In genomic region chr17:57010911-57011235, GRCm38 (mm10) we compare ENCODE assay signal across 8 mouse cellular contexts. TPM values are rescaled to one million over a fixed set of nuclear protein-coding genes. Genes with fewer than 3 reads are reported as not detected.
DNase-seq lines count a peak whose midpoint lies in the region; ATAC-seq and TF ChIP-seq lines count a peak whose summit lies in the region.

No protein-coding gene starts in this region.

- WGBS in forebrain, embryonic 14.5 days = under 1% methylated on average over 19 of the region's 19 CpGs
- WGBS in liver, embryonic 16.5 days (ENCODE audit: insufficient replicate concordance) = 0% methylated on average over 19 of the region's 19 CpGs

- peaks cover 31 to 37% of the 10 kb centered on the region in 2 experiments for H3K36me3 ChIP-seq in CH12.LX (replicated peaks in 1 of 2; ENCODE audit: control insufficient read depth in 1 of 2, insufficient read depth in 1 of 2, low read length in 1 of 2)
- peaks cover 35% of the 10 kb centered on the region for H3K36me3 ChIP-seq in forebrain, embryonic 14.5 days (ENCODE audit: control insufficient read depth, insufficient read depth, low read length)
- H3K36me3 ChIP-seq in liver, embryonic 16.5 days (ENCODE audit: control insufficient read depth, insufficient read depth) = peaks cover 22% of the 10 kb centered on the region

- peak; percentile 47 for ATAC-seq in forebrain, embryonic 14.5 days
- ATAC-seq in liver, embryonic 16.5 days (ENCODE audit: low read depth) = peak; percentile 48

- in situ Hi-C loops in CH12.LX (cut with MboI; ENCODE audit: low pct_ligation_motif_present, low pct_unique_long_range_greater_than_20kb, low sequenced_read_pairs) = no loop called here

- peaks cover 7 to 18% of the 10 kb centered on the region in 2 experiments for H3K4me1 ChIP-seq in CH12.LX (ENCODE audit: control insufficient read depth in 1 of 2, insufficient read depth in 2 of 2)
- peaks cover 11% of the 10 kb centered on the region; the same call in 1 of the 2 replicates for H3K4me1 ChIP-seq in forebrain, embryonic 14.5 days (ENCODE audit: control insufficient read depth, insufficient read depth, low read length)
- H3K4me1 ChIP-seq in liver, embryonic 16.5 days (ENCODE audit: control insufficient read depth, low read depth, low read length) = peaks cover 21% of the 10 kb centered on the region

- TF ChIP-seq RAD21 in CH12.LX (IDR thresholded peaks at IDR 0.05; ENCODE audit: low read depth, low read length) = no peak

- no peak for TF ChIP-seq EP300 in CH12.LX (IDR thresholded peaks at IDR 0.05; ENCODE audit: low read length)

- H3K27ac ChIP-seq in CH12.LX (ENCODE audit: insufficient read depth, low read depth) = peak overlapping the region; percentile 36
- peak overlapping the region; percentile 44; the same call in 1 of the 2 replicates for H3K27ac ChIP-seq in forebrain, embryonic 14.5 days (ENCODE audit: low read depth, low read length)
- H3K27ac ChIP-seq in liver, embryonic 16.5 days (ENCODE audit: low read length) = peak overlapping the region; percentile 73

- H3K4me3 ChIP-seq in CH12.LX (replicated peaks in 1 of 3; ENCODE audit: low read depth in 2 of 3, low read length in 2 of 3, poor library complexity in 1 of 3) = peak overlapping the region; percentile 66 to 81 (median 73)
- H3K4me3 ChIP-seq in forebrain, embryonic 14.5 days (ENCODE audit: low read depth, low read length) = peak overlapping the region; percentile 68
- H3K4me3 ChIP-seq in liver, embryonic 16.5 days (ENCODE audit: low read depth, low read length) = peak overlapping the region; percentile 68

- peaks cover 16% of the 10 kb centered on the region for H3K79me2 ChIP-seq in CH12.LX (replicated peaks; ENCODE audit: control insufficient read depth, extremely low read depth, insufficient read depth, poor library complexity, severe bottlenecking)

- H3K27me3 ChIP-seq in CH12.LX (replicated peaks) = no peaks in the 10 kb centered on the region
- no peaks in the 10 kb centered on the region for H3K27me3 ChIP-seq in forebrain, embryonic 14.5 days (replicated peaks; ENCODE audit: control insufficient read depth, insufficient read depth, low read length)
- H3K27me3 ChIP-seq in liver, embryonic 16.5 days (ENCODE audit: control insufficient read depth, insufficient read depth, low read depth, low read length) = no peaks in the 10 kb centered on the region

- H3K4me2 ChIP-seq in CH12.LX (ENCODE audit: insufficient read depth, low read depth, poor library complexity, severe bottlenecking) = peak overlapping the region; percentile 92; the same call in 1 of the 2 replicates
- peak overlapping the region; percentile 94 for H3K4me2 ChIP-seq in forebrain, embryonic 14.5 days (ENCODE audit: low read length)
- H3K4me2 ChIP-seq in liver, embryonic 16.5 days (ENCODE audit: low read depth, low read length) = peak overlapping the region; percentile 82

- no peak for TF ChIP-seq CTCF in CH12.LX (conservative IDR thresholded peaks at IDR 0.05 in 1 of 2, IDR thresholded peaks at IDR 0.05 in 1 of 2; ENCODE audit: low read depth in 2 of 2, low read length in 2 of 2)

- dilution Hi-C loops in CH12.LX (cut with MboI; ENCODE audit: extremely low pct_ligation_motif_present, extremely low pct_unique_long_range_greater_than_20kb, low sequenced_read_pairs) = no loop called here

- TF ChIP-seq POLR2A in CH12.LX (IDR thresholded peaks at IDR 0.05; ENCODE audit: low read depth, low read length) = no peak

- H3K9me3 ChIP-seq in CH12.LX (replicated peaks; ENCODE audit: low read length) = no peaks in the 10 kb centered on the region
- no peaks in the 10 kb centered on the region for H3K9me3 ChIP-seq in forebrain, embryonic 14.5 days (replicated peaks; ENCODE audit: control insufficient read depth, low read length)
- H3K9me3 ChIP-seq in liver, embryonic 16.5 days (replicated peaks; ENCODE audit: control insufficient read depth, low read length) = no peaks in the 10 kb centered on the region

- peak; percentile 37 for DNase-seq in gastrocnemius, postnatal 14 days
- DNase-seq in gastrocnemius, adult 8-10 months (ENCODE audit: low spot score in 2 of 2) = no peak
- DNase-seq in CH12.LX (ENCODE audit: extremely low read depth) = no peak
- DNase-seq in forebrain, embryonic 14.5 days (ENCODE audit: low spot score) = no peak
- DNase-seq in adrenal gland, adult 8-10 months = no peak
- no peak for DNase-seq in spleen, adult 18-20 months
- no peak for DNase-seq in frontal cortex, postnatal 36 days (ENCODE audit: low spot score in 2 of 2)

- H3K9ac ChIP-seq in CH12.LX (ENCODE audit: insufficient read depth, low read depth) = peak overlapping the region; percentile 76
- H3K9ac ChIP-seq in forebrain, embryonic 14.5 days (ENCODE audit: low read length) = peak overlapping the region; percentile 81
- peak overlapping the region; percentile 84 for H3K9ac ChIP-seq in liver, embryonic 16.5 days (ENCODE audit: low read depth, low read length)

- intact Hi-C loops in gastrocnemius, postnatal 14 days (cut with DNase I; ENCODE audit: low total_unique reads) = no loop called here

TF ChIP-seq in CH12.LX, 34 proteins besides CTCF, POLR2A, EP300 and RAD21:
- TF ChIP-seq SIN3A (IDR thresholded peaks at IDR 0.05; ENCODE audit: low read length) = no peak
- no peak for TF ChIP-seq MYC (IDR thresholded peaks at IDR 0.05; ENCODE audit: low read depth, low read length)
- TF ChIP-seq NRF1 (IDR thresholded peaks at IDR 0.05; ENCODE audit: low read depth, low read length) = no peak
- TF ChIP-seq POLR2AphosphoS2 (IDR thresholded peaks at IDR 0.05; ENCODE audit: low read depth, low read length) = no peak
- no peak for TF ChIP-seq CHD1 (IDR thresholded peaks at IDR 0.05; ENCODE audit: low read depth, low read length)
- no peak for TF ChIP-seq ETS1 (conservative IDR thresholded peaks at IDR 0.05; ENCODE audit: low read depth, low read length)
- TF ChIP-seq MEF2A (IDR thresholded peaks at IDR 0.05; ENCODE audit: borderline replicate concordance, low read depth, low read length) = no peak
- TF ChIP-seq ZMIZ1 (IDR thresholded peaks at IDR 0.05; ENCODE audit: low read depth, low read length) = no peak
- TF ChIP-seq TCF12 (IDR thresholded peaks at IDR 0.05; ENCODE audit: low read depth, low read length) = no peak

RNA-seq across cellular contexts. Expression of gene Gtf2f1, which starts 0.2 kb away (rescaled TPM):
- 10 to 100 TPM; 20.6 to 23.6 TPM for total RNA-seq in gastrocnemius, postnatal 14 days (2021)
- 10 to 100 TPM; 13.3 to 17.5 (median 15.5) TPM for total RNA-seq in gastrocnemius, adult 8-10 months (2022)
- total RNA-seq in CH12.LX (2012; rRNA removed) = 80.4 and 97.6 TPM in 2 replicates
- 50.5 and 54.2 TPM in 2 replicates for total RNA-seq in CH12.LX (2014; rRNA removed)
- 109 and 148 TPM in 2 replicates for polyA plus RNA-seq in CH12.LX (2012; ENCODE audit: insufficient read length, low read depth)
- 70.7 and 78.9 TPM in 2 replicates for polyA plus RNA-seq in forebrain, embryonic 14.5 days (2014; fragmentation: Nextera tagmentation; extraction: Ambion mirVana)
- polyA plus RNA-seq in liver, embryonic 16.5 days (2015; fragmentation: Nextera tagmentation; extraction: Ambion mirVana) = 45.4 and 47.0 TPM in 2 replicates
- total RNA-seq in adrenal gland, adult 8-10 months (2022) = 10 to 100 TPM; 45.6 to 68.2 (median 54.2) TPM

RNA-seq across cellular contexts. Expression of gene Gm17949, which starts 0.4 kb away (rescaled TPM):
- total RNA-seq in gastrocnemius, postnatal 14 days (2021) = not detected
- total RNA-seq in gastrocnemius, adult 8-10 months (2022) = under 1 TPM in 1 of 4 experiments, not detected in 3; 0.27 TPM
- total RNA-seq in CH12.LX (2012; rRNA removed) (0.13 TPM in 1 of 2 replicates, not detected in the other), CH12.LX (2014; rRNA removed) (not detected in 2 replicates)
- not detected in 2 replicates for polyA plus RNA-seq in CH12.LX (2012; ENCODE audit: insufficient read length, low read depth)
- 0.14 and 0.37 TPM in 2 replicates for polyA plus RNA-seq in forebrain, embryonic 14.5 days (2014; fragmentation: Nextera tagmentation; extraction: Ambion mirVana)
- 0.13 and 0.21 TPM in 2 replicates for polyA plus RNA-seq in liver, embryonic 16.5 days (2015; fragmentation: Nextera tagmentation; extraction: Ambion mirVana)
- under 1 TPM; 0.29 to 0.80 (median 0.45) TPM for total RNA-seq in adrenal gland, adult 8-10 months (2022)

RNA-seq across cellular contexts. Expression of gene Pspn, which starts 11.1 kb away (rescaled TPM):
- not detected for total RNA-seq in gastrocnemius, postnatal 14 days (2021)
- total RNA-seq in gastrocnemius, adult 8-10 months (2022) = not detected
- total RNA-seq in CH12.LX (2012; rRNA removed) (0.34 TPM in 1 of 2 replicates, not detected in the other), CH12.LX (2014; rRNA removed) (not detected in 2 replicates)
- polyA plus RNA-seq in CH12.LX (2012; ENCODE audit: insufficient read length, low read depth) = 0.69 TPM in 1 of 2 replicates, not detected in the other
- 0.70 TPM in 2 replicates for polyA plus RNA-seq in forebrain, embryonic 14.5 days (2014; fragmentation: Nextera tagmentation; extraction: Ambion mirVana)
- polyA plus RNA-seq in liver, embryonic 16.5 days (2015; fragmentation: Nextera tagmentation; extraction: Ambion mirVana) = not detected in 2 replicates
- 1 to 10 TPM in 2 of 4 experiments, not detected in 2; 2.1 to 2.8 TPM for total RNA-seq in adrenal gland, adult 8-10 months (2022)

RNA-seq across cellular contexts. Expression of gene Alkbh7, which starts 13.7 kb away (rescaled TPM):
- total RNA-seq in gastrocnemius, postnatal 14 days (2021) = 10 to 100 TPM; 23.3 to 25.2 TPM
- total RNA-seq in gastrocnemius, adult 8-10 months (2022) = 10 to 100 TPM; 20.2 to 27.1 (median 21.9) TPM
- total RNA-seq in CH12.LX (2012; rRNA removed) (40.0 and 51.8 TPM in 2 replicates), CH12.LX (2014; rRNA removed) (32.6 and 35.4 TPM in 2 replicates)
- polyA plus RNA-seq in CH12.LX (2012; ENCODE audit: insufficient read length, low read depth) = 21.2 and 21.8 TPM in 2 replicates
- 41.9 and 44.8 TPM in 2 replicates for polyA plus RNA-seq in forebrain, embryonic 14.5 days (2014; fragmentation: Nextera tagmentation; extraction: Ambion mirVana)
- polyA plus RNA-seq in liver, embryonic 16.5 days (2015; fragmentation: Nextera tagmentation; extraction: Ambion mirVana) = 15.9 and 19.6 TPM in 2 replicates
- total RNA-seq in adrenal gland, adult 8-10 months (2022) = 10 to 100 TPM; 69.8 to 87.3 (median 77.2) TPM

RNA-seq across cellular contexts. Expression of gene Khsrp, which starts 20.4 kb away (rescaled TPM):
- 10 to 100 TPM; 31.9 to 36.4 TPM for total RNA-seq in gastrocnemius, postnatal 14 days (2021)
- 10 to 100 TPM; 23.3 to 29.9 (median 27.2) TPM for total RNA-seq in gastrocnemius, adult 8-10 months (2022)
- total RNA-seq in CH12.LX (2012; rRNA removed) (98.7 and 102 TPM in 2 replicates), CH12.LX (2014; rRNA removed) (23.5 and 25.1 TPM in 2 replicates)
- 97.5 and 106 TPM in 2 replicates for polyA plus RNA-seq in CH12.LX (2012; ENCODE audit: insufficient read length, low read depth)
- 24.6 and 26.0 TPM in 2 replicates for polyA plus RNA-seq in forebrain, embryonic 14.5 days (2014; fragmentation: Nextera tagmentation; extraction: Ambion mirVana)
- polyA plus RNA-seq in liver, embryonic 16.5 days (2015; fragmentation: Nextera tagmentation; extraction: Ambion mirVana) = 9.6 and 11.1 TPM in 2 replicates
- total RNA-seq in adrenal gland, adult 8-10 months (2022) = 100 to 1,000 TPM in 2 of 4 experiments, 10 to 100 TPM in 2; 92.3 to 122 (median 102) TPM
